Mouse (Mus musculus) gastrocnemius, adult 2 months (tissue): ENCODE measurements at regions not wholly inside any gene's neighbourhood (a gene's known extent, or its start where the extent isn't known, plus 50 kb on each side); places are given as distances from the start of the nearest gene placed in this dataset.
"Not testable (repeated sequence)": the region's sequence is repeated elsewhere in the genome, so short reads cannot be mapped to it uniquely, and the experiment has no call there.

Experiments used
- DNase-seq: peaks from one replicate; pipeline ENCODE4 v3.0.0; 2022
- H3K27ac ChIP-seq: fragments of 200-600 bp; 2 replicates; pipeline ENCODE4 v1.8.1; 2022; ENCODE audit warnings: mild to moderate bottlenecking
- H3K4me3 ChIP-seq: fragments of 200-600 bp; 2 replicates; pipeline ENCODE4 v1.8.1; 2022; ENCODE audit warnings: mild to moderate bottlenecking, moderate library complexity
- intact Hi-C: fragments of 180-260 bp; cut with DNase I; formaldehyde crosslinking; loops from one replicate; pipeline ENCODE4 v1.15.1; 2025

GRCm38 (mm10) chrX:151708055-151708670 is 92.4 kb upstream of the Huwe1 start:
- intact Hi-C loops, H3K27ac ChIP-seq, H3K4me3 ChIP-seq: not testable (repeated sequence)
- DNase-seq = peak; percentile 55
